Mouse (Mus musculus) lung, postnatal 0 days (tissue): ENCODE data around the gene Rnf146.

Source experiments
- CTCF ChIP-seq: IDR thresholded peaks from 2 replicates; pipeline ENCODE4 v1.5.1; 2016; ENCODE audit warnings: antibody characterized with exemption, mild to moderate bottlenecking
- EP300 ChIP-seq: IDR thresholded peaks from 2 replicates; pipeline ENCODE4 v1.6.1; 2016; ENCODE audit warnings: antibody characterized with exemption, mild to moderate bottlenecking, control low read depth

DNA sequence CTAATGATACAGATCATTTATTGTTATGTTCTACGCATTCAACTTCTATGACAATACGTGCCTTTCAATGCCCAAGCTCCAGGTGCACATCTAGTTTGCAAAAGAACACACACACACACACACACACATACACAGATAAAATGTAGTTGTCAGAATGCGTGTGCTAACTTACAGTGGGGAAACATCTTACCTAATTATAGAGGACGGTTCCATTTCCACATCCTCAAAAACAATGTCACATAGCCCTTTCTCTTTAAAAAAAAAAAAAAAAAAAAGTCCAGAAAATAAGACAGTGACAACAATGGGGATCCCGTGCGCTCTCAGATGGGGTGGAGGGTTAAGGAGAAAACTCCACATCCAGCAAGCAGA is 1.2 kb downstream of the Rnf146 start:
- TF ChIP-seq CTCF (no peak), EP300 (no peak)
